Mouse (Mus musculus) intestine, embryonic 16.5 days (tissue): ENCODE results near the gene Foxp2. TPM values are rescaled to one million over a fixed set of nuclear protein-coding genes. Genes with fewer than 3 reads are reported as not detected.

ENCODE experiments used
- ATAC-seq: fragments of 200-750 bp; cut with Nextera tagmentation; 2 replicates; pipeline ENCODE4 v1.8.0; 2017; ENCODE audit warnings: moderate TSS enrichment, moderate library complexity
- H3K27ac ChIP-seq: fragments of 300-500 bp; sonication (generic); 2 replicates; pipeline ENCODE4 v1.5.1; 2014; ENCODE audit warnings: mild to moderate bottlenecking, low read length
- H3K27me3 ChIP-seq: fragments of 300-500 bp; sonication (generic); replicated peaks from 2 replicates; pipeline ENCODE4 v1.6.1; 2014; ENCODE audit warnings: low read length, control low read depth, mixed read lengths; ENCODE audit not compliant: control insufficient read depth, insufficient read depth
- H3K36me3 ChIP-seq: fragments of 300-500 bp; sonication (generic); 2 replicates; pipeline ENCODE4 v1.6.1; 2014; ENCODE audit warnings: low read length, control low read depth; ENCODE audit not compliant: control insufficient read depth, insufficient read depth
- H3K4me1 ChIP-seq: fragments of 300-500 bp; sonication (generic); 2 replicates; pipeline ENCODE4 v1.6.1; 2014; ENCODE audit warnings: low read length, control low read depth, mixed read lengths; ENCODE audit not compliant: control insufficient read depth, insufficient read depth
- H3K4me2 ChIP-seq: fragments of 300-500 bp; sonication (generic); 2 replicates; pipeline ENCODE4 v1.6.1; 2014; ENCODE audit warnings: low read depth, low read length, control low read depth
- H3K4me3 ChIP-seq: fragments of 300-500 bp; sonication (generic); 2 replicates; pipeline ENCODE4 v1.5.1; 2014; ENCODE audit warnings: mild to moderate bottlenecking, low read length
- H3K9ac ChIP-seq: fragments of 300-500 bp; sonication (generic); 2 replicates; pipeline ENCODE4 v1.6.1; 2014; ENCODE audit warnings: low read depth, low read length
- H3K9me3 ChIP-seq: fragments of 300-500 bp; sonication (generic); 2 replicates; pipeline ENCODE4 v1.6.1; 2016; ENCODE audit warnings: low read length, control low read depth; ENCODE audit not compliant: control insufficient read depth
- WGBS: fragments of 180-500 bp; shearing (Covaris S2); extraction: QIAGEN DNeasy Blood & Tissue Kit; methylation state at CpG from one replicate; pipeline ENCODE4 v1.1.7; 2014; 5-methylcytosine and 5-hydroxymethylcytosine counted together
- polyA plus RNA-seq: library from polyadenylated mRNA; unstranded; fragments of >200 nt; fragmentation: Nextera tagmentation; extraction: Ambion mirVana; gene quantifications from 2 replicates; pipeline ENCODE4 v1.2.1, GENCODE M21; 2015

Foxp2 gene
- polyA plus RNA-seq, 1 experiment from 2014 or later: 13.0 TPM

- H3K4me3 ChIP-seq: no peak overlapping the region
- no peak for ATAC-seq
- no peaks in the 10 kb centered on the region for H3K36me3 ChIP-seq
- no peak overlapping the region for H3K4me2 ChIP-seq
- H3K27me3 ChIP-seq: no peaks in the 10 kb centered on the region
- no peak overlapping the region for H3K9ac ChIP-seq
- no peak overlapping the region for H3K27ac ChIP-seq
- no peaks in the 10 kb centered on the region for H3K4me1 ChIP-seq
- no peaks in the 10 kb centered on the region for H3K9me3 ChIP-seq
- 73% methylated on average over 7 of the region's 7 CpGs for WGBS
Measured at GRCm38 (mm10) chr6:15029446-15030125, 128.4 kb downstream of the Foxp2 start.

DNA sequence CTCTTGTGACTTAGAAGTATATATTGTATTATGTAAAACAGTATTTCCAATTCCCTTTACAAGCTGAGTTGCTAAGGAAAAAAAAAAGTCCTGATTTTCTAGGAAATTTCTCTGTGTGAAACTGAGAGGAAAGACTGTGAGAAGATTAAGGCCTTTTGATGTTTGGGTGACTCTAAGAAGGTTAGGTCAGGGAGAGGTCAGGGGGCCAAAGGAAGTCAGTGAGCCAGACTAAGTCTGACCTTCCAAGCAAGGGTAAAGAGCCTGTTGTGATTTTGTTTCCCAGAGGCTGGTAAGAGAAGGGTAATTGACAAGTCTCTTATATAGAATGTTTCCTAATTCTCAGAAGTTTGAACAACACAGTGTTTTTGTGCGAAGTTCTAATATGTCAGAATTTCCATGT lies 162.1 kb downstream of the Foxp2 start:
- ATAC-seq: no peak
- no peaks in the 10 kb centered on the region for H3K4me1 ChIP-seq
- no peaks in the 10 kb centered on the region for H3K36me3 ChIP-seq
- no peak overlapping the region for H3K27ac ChIP-seq
- 77% methylated on average over 1 of the region's 1 CpGs for WGBS
- no peaks in the 10 kb centered on the region for H3K9me3 ChIP-seq
- H3K4me3 ChIP-seq: no peak overlapping the region
- no peaks in the 10 kb centered on the region for H3K27me3 ChIP-seq
- no peak overlapping the region for H3K9ac ChIP-seq
- no peak overlapping the region for H3K4me2 ChIP-seq

DNA sequence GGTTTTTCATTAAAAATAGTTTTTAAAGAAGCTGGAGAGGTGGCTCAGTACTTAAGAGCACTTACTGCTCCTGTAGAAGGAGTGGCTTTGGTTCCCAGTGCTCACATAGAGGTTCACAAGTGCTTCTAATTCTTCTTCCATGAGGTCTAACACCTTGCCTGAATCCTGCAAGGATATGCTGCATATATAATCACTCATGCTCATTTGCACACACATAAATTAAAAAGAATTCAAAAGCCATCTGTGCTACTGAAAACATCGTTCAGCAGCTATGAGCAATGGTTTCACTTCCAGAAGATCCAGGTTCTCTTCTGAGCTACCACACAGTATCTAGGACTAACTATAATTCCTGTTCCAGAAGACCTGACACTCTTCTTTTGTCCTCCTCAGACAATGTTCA lies 200.4 kb downstream of the Foxp2 start:
- H3K27me3 ChIP-seq: no peaks in the 10 kb centered on the region
- no peak overlapping the region for H3K27ac ChIP-seq
- WGBS: 87% methylated on average over 1 of the region's 1 CpGs
- no peak overlapping the region for H3K4me3 ChIP-seq
- ATAC-seq: no peak
- no peaks in the 10 kb centered on the region for H3K4me1 ChIP-seq
- H3K4me2 ChIP-seq: no peak overlapping the region
- H3K36me3 ChIP-seq: no peaks in the 10 kb centered on the region
- H3K9me3 ChIP-seq: no peaks in the 10 kb centered on the region
- H3K9ac ChIP-seq: no peak overlapping the region

GRCm38 (mm10) chr6:15120916-15121315 lies 219.8 kb downstream of the Foxp2 start:
- no peak for ATAC-seq
- 54% methylated on average over 5 of the region's 5 CpGs for WGBS
- H3K36me3 ChIP-seq: no peaks in the 10 kb centered on the region
- no peaks in the 10 kb centered on the region for H3K4me1 ChIP-seq
- no peak overlapping the region for H3K4me3 ChIP-seq
- H3K27ac ChIP-seq: no peak overlapping the region
- H3K27me3 ChIP-seq: no peaks in the 10 kb centered on the region
- no peak overlapping the region for H3K9ac ChIP-seq
- no peak overlapping the region for H3K4me2 ChIP-seq
- H3K9me3 ChIP-seq: no peaks in the 10 kb centered on the region

- Histone ChIP-seq H3K9ac (no peak overlapping the region), H3K4me2 (no peak overlapping the region), H3K36me3 (no peaks in the 10 kb centered on the region), H3K9me3 (no peaks in the 10 kb centered on the region), H3K4me1 (no peaks in the 10 kb centered on the region), H3K27me3 (no peaks in the 10 kb centered on the region), H3K4me3 (no peak overlapping the region), H3K27ac (no peak overlapping the region)
- ATAC-seq: no peak
Measured at GRCm38 (mm10) chr6:15121339-15121738, 220.2 kb downstream of the Foxp2 start.

- no peak for ATAC-seq
- Histone ChIP-seq H3K4me1 (no peaks in the 10 kb centered on the region), H3K27ac (no peak overlapping the region), H3K4me2 (no peak overlapping the region), H3K4me3 (no peak overlapping the region), H3K27me3 (no peaks in the 10 kb centered on the region), H3K9me3 (no peaks in the 10 kb centered on the region), H3K36me3 (no peaks in the 10 kb centered on the region), H3K9ac (no peak overlapping the region)
- 83% methylated on average over 2 of the region's 2 CpGs for WGBS
Measured at GRCm38 (mm10) chr6:15130142-15130541, 229.0 kb downstream of the Foxp2 start.

DNA sequence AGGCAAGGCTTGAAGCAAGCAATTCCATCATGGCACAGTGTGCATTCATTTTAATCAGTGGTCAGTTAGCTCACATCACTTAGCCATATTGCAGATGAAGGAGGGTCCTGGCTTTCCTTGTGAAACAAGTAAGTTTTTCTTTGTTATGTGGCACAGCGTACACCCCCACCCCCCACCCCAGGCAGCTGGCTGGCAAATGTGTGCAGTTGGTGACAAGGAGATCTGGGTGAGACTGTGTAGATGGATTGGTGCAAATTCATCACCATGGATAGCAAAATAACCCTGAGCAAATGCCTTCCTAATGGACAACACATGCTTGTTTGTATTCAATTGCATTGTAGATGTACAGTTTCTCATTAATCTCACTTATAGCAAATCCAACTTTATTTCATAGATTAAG lies 240.9 kb downstream of the Foxp2 start:
- ATAC-seq: no peak
- 78% methylated on average over 1 of the region's 1 CpGs for WGBS
- Histone ChIP-seq H3K27me3 (no peaks in the 10 kb centered on the region), H3K4me2 (no peak overlapping the region), H3K9ac (no peak overlapping the region), H3K4me1 (no peaks in the 10 kb centered on the region), H3K9me3 (no peaks in the 10 kb centered on the region), H3K4me3 (no peak overlapping the region), H3K27ac (no peak overlapping the region), H3K36me3 (no peaks in the 10 kb centered on the region)

DNA sequence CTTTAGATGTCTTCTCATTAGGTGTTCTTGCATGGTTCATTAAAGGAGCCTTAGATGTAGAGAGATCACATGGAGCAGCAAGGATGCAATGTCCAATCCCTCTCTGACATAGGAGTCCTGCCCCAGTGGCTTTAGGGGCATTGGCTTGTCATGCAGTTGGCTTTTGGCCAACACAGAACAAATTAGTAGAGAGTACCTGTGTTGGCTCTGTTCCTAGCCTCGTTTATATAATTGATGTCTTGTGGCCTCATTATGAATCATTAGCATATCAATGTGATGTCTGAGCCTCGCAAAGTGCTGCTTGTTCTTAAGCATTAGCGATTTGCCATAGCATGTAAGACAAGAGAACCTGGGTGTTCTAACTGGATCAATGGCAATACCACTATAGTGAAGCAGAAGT lies 250.5 kb downstream of the Foxp2 start:
- H3K9ac ChIP-seq: no peak overlapping the region
- no peak overlapping the region for H3K4me3 ChIP-seq
- no peaks in the 10 kb centered on the region for H3K27me3 ChIP-seq
- H3K36me3 ChIP-seq: no peaks in the 10 kb centered on the region
- no peak overlapping the region for H3K4me2 ChIP-seq
- no peaks in the 10 kb centered on the region for H3K9me3 ChIP-seq
- 67% methylated on average over 3 of the region's 3 CpGs for WGBS
- no peak for ATAC-seq
- H3K27ac ChIP-seq: no peak overlapping the region
- no peaks in the 10 kb centered on the region for H3K4me1 ChIP-seq

DNA sequence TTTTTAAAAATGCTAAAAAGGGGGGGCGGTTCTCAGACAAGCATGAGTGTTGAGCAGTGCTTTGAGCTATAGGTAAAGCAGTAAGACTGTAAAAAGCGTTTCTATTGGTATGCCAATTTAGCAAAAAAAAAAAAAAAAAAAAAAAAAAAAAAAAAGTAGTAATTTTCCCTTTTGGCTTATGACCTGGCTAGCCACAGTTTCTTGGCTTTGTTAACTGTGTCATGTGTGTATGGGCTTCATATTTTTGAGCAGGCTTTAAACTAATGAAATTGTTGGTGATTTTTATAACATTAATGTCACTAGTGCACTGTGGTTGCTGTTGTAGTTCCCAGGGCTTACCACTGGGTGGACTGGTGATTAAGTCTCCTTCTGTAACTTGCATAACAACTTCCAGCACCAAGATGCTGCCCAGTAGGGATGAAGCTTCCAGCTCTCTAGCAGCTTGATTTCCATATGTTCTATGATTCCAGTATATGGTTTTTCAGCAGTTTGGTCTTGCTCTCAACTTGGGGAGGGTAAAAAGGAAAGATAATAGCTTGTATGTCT lies 262.4 kb downstream of the Foxp2 start:
- ATAC-seq: no peak
- Histone ChIP-seq H3K9me3 (no peaks in the 10 kb centered on the region), H3K27me3 (no peaks in the 10 kb centered on the region), H3K27ac (no peak overlapping the region), H3K36me3 (no peaks in the 10 kb centered on the region), H3K4me1 (no peaks in the 10 kb centered on the region), H3K4me2 (no peak overlapping the region), H3K4me3 (no peak overlapping the region), H3K9ac (no peak overlapping the region)
- WGBS: 79% methylated on average over 2 of the region's 2 CpGs

- H3K4me1 ChIP-seq: no peaks in the 10 kb centered on the region
- H3K27ac ChIP-seq: no peak overlapping the region
- H3K9ac ChIP-seq: no peak overlapping the region
- no peak overlapping the region for H3K4me3 ChIP-seq
- H3K9me3 ChIP-seq: no peaks in the 10 kb centered on the region
- H3K4me2 ChIP-seq: no peak overlapping the region
- H3K36me3 ChIP-seq: no peaks in the 10 kb centered on the region
- no peaks in the 10 kb centered on the region for H3K27me3 ChIP-seq
- ATAC-seq: no peak
Measured at GRCm38 (mm10) chr6:15176754-15177153, 275.6 kb downstream of the Foxp2 start.
